In the genomic region with DNA sequence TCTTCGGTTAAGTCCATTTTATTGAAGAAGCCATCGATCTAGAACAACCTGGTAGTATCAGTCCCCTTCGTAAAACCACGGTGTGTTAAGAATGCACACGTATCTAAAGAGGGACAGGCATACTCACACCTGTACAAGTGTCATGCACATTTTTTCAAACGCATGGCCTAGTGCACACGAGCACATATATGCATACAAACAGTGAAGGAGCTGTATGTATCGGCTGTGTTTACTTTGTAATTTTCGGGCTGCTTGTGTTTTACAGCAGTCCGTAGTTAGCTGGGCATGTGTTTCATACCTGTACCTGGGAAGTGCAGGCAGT, we compare ENCODE assay signal across 8 mouse cellular contexts. TPM values are rescaled to one million over a fixed set of nuclear protein-coding genes. Genes with fewer than 3 reads are reported as not detected.
DNase-seq lines count a peak whose midpoint lies in the region; ATAC-seq and TF ChIP-seq lines count a peak whose summit lies in the region.

No protein-coding gene starts in this region.

- WGBS in heart, embryonic 11.5 days (ENCODE audit: insufficient replicate concordance) = 29% methylated on average over 10 of the region's 10 CpGs
- 24% methylated on average over 10 of the region's 10 CpGs for WGBS in heart, postnatal 0 days

- H3K9me3 ChIP-seq in heart, embryonic 11.5 days (replicated peaks; ENCODE audit: control insufficient read depth, low read length) = no peaks in the 10 kb centered on the region
- no peaks in the 10 kb centered on the region for H3K9me3 ChIP-seq in ES-Bruce4 (replicated peaks; ENCODE audit: control insufficient read depth, insufficient read depth, low read length, poor library complexity, severe bottlenecking)
- H3K9me3 ChIP-seq in heart, postnatal 0 days (replicated peaks; ENCODE audit: control insufficient read depth, low read length) = no peaks in the 10 kb centered on the region

- peak overlapping the region; percentile 78 for H3K27ac ChIP-seq in heart, embryonic 11.5 days (ENCODE audit: low read depth, low read length)
- peak overlapping the region; percentile 70 for H3K27ac ChIP-seq in ES-Bruce4 (ENCODE audit: insufficient read depth, low read length)
- H3K27ac ChIP-seq in heart, postnatal 0 days (ENCODE audit: low read depth) = peak overlapping the region; percentile 81

- no peak for TF ChIP-seq POLR2A in ES-Bruce4 (IDR thresholded peaks at IDR 0.05; ENCODE audit: insufficient read depth, low read length)

- H3K4me3 ChIP-seq in heart, embryonic 11.5 days (ENCODE audit: low read depth, low read length) = peak overlapping the region; percentile 48
- H3K4me3 ChIP-seq in ES-Bruce4 (ENCODE audit: low read depth, low read length) = peak overlapping the region; percentile 38
- peak overlapping the region; percentile 37 for H3K4me3 ChIP-seq in heart, postnatal 0 days (ENCODE audit: low read depth, low read length)

- TF ChIP-seq CTCF in ES-Bruce4 (IDR thresholded peaks at IDR 0.05; ENCODE audit: low read depth, low read length) = no peak
- TF ChIP-seq CTCF in heart, postnatal 0 days (IDR thresholded peaks at IDR 0.05; ENCODE audit: low read depth) = no peak

- 0 out of 2 replicates have a peak, but pooled peaks have one; percentile 18 for ATAC-seq in heart, embryonic 11.5 days (replicated peaks; ENCODE audit: insufficient number of reproducible peaks, low FRiP score, low TSS enrichment)
- ATAC-seq in heart, postnatal 0 days (ENCODE audit: insufficient read depth, low read depth) = no peak
- ATAC-seq in megakaryocyte-erythroid progenitor cell, adult 5-6 weeks (replicated peaks; ENCODE audit: low FRiP score, low TSS enrichment, poor library complexity, severe bottlenecking) = peak; percentile 27; the same call in 1 of the 2 replicates

- H3K4me1 ChIP-seq in heart, embryonic 11.5 days (ENCODE audit: control insufficient read depth, insufficient read depth, low read length) = peaks cover 11% of the 10 kb centered on the region
- no peaks in the 10 kb centered on the region for H3K4me1 ChIP-seq in ES-Bruce4 (ENCODE audit: control insufficient read depth, insufficient read depth, low read length)
- H3K4me1 ChIP-seq in heart, postnatal 0 days (ENCODE audit: control insufficient read depth, insufficient read depth) = peaks cover 5% of the 10 kb centered on the region

- peak overlapping the region; percentile 81 for H3K4me2 ChIP-seq in heart, embryonic 11.5 days
- peak overlapping the region; percentile 51 for H3K4me2 ChIP-seq in heart, postnatal 0 days (ENCODE audit: low read depth, low read length)

- no peak for DNase-seq in heart, postnatal 14 days
- no peak for DNase-seq in heart, postnatal 0 days (ENCODE audit: low spot score)
- DNase-seq in cerebellum, adult 9-11 months = no peak
- DNase-seq in left cerebral cortex, adult 8-10 months (ENCODE audit: low spot score in 2 of 2) = no peak
- DNase-seq in spleen, postnatal 14 days (ENCODE audit: low spot score in 2 of 2) = no peak

- peaks cover 4% of the 10 kb centered on the region; the same call in 1 of the 2 replicates for H3K36me3 ChIP-seq in heart, embryonic 11.5 days (ENCODE audit: control insufficient read depth, insufficient read depth, low read length)
- peaks cover 6% of the 10 kb centered on the region; the same call in 1 of the 2 replicates for H3K36me3 ChIP-seq in ES-Bruce4 (ENCODE audit: control insufficient read depth, insufficient read depth, low read length, poor library complexity, severe bottlenecking)
- H3K36me3 ChIP-seq in heart, postnatal 0 days (replicated peaks; ENCODE audit: control insufficient read depth, insufficient read depth, low read length) = peaks cover 12% of the 10 kb centered on the region

- no peak for TF ChIP-seq EP300 in ES-Bruce4 (IDR thresholded peaks at IDR 0.05; ENCODE audit: insufficient read depth, low read depth, low read length)
- no peak for TF ChIP-seq EP300 in heart, postnatal 0 days (IDR thresholded peaks at IDR 0.05; ENCODE audit: low read depth)

- H3K9ac ChIP-seq in heart, embryonic 11.5 days (ENCODE audit: low read depth, low read length) = peak overlapping the region; percentile 79
- H3K9ac ChIP-seq in ES-Bruce4 (ENCODE audit: low read depth, poor library complexity, severe bottlenecking) = peak overlapping the region; percentile 32
- H3K9ac ChIP-seq in heart, postnatal 0 days (replicated peaks; ENCODE audit: low read depth, low read length) = peak overlapping the region; percentile 41; the same call in 1 of the 2 replicates

- intact Hi-C loops in heart, postnatal 14 days (cut with DNase I) = no loop called here

- no peaks in the 10 kb centered on the region for H3K27me3 ChIP-seq in heart, embryonic 11.5 days (ENCODE audit: control insufficient read depth, insufficient read depth, low read length)
- no peaks in the 10 kb centered on the region for H3K27me3 ChIP-seq in ES-Bruce4 (ENCODE audit: control insufficient read depth, insufficient read depth, low read length, poor library complexity, severe bottlenecking)
- no peaks in the 10 kb centered on the region for H3K27me3 ChIP-seq in heart, postnatal 0 days (ENCODE audit: control insufficient read depth, insufficient read depth, low read length)

RNA-seq across cellular contexts. Expression of a gene that starts 25.5 kb away (rescaled TPM):
- polyA plus RNA-seq in heart, embryonic 11.5 days (2014; fragmentation: Nextera tagmentation; extraction: Ambion mirVana) = 37.2 and 40.1 TPM in 2 replicates
- total RNA-seq in heart, postnatal 14 days (2021) = 10 to 100 TPM; 21.4 to 25.3 TPM
- 91.8 and 103 TPM in 2 replicates for polyA plus RNA-seq in ES-Bruce4 (2011; ENCODE audit: insufficient read depth, insufficient read length, low read depth, missing spikeins)
- 21.8 and 31.7 TPM in 2 replicates for total RNA-seq in heart, postnatal 0 days (2014; rRNA removed; ENCODE audit: low replicate concordance)
- polyA plus RNA-seq in heart, postnatal 0 days (2015; fragmentation: Nextera tagmentation; extraction: Ambion mirVana) = 17.1 and 17.8 TPM in 2 replicates
- 70.9 and 89.0 TPM in 2 replicates for total RNA-seq in megakaryocyte-erythroid progenitor cell, adult 5-6 weeks (2014; fragmentation: Nextera tagmentation)
- total RNA-seq in megakaryocyte-erythroid progenitor cell, adult 5-6 weeks (2017) = 87.0 and 91.8 TPM in 2 replicates
- 10 to 100 TPM; 25.6 to 27.1 (median 26.0) TPM for total RNA-seq in left cerebral cortex, adult 8-10 months (2022)

RNA-seq across cellular contexts. Expression of a gene that starts 33.0 kb away (rescaled TPM):
- polyA plus RNA-seq in heart, embryonic 11.5 days (2014; fragmentation: Nextera tagmentation; extraction: Ambion mirVana) = 99.5 and 116 TPM in 2 replicates
- total RNA-seq in heart, postnatal 14 days (2021) = 10 to 100 TPM; 39.6 to 41.3 TPM
- 75.4 and 76.8 TPM in 2 replicates for polyA plus RNA-seq in ES-Bruce4 (2011; ENCODE audit: insufficient read depth, insufficient read length, low read depth, missing spikeins)
- total RNA-seq in heart, postnatal 0 days (2014; rRNA removed; ENCODE audit: low replicate concordance) = 13.0 and 19.6 TPM in 2 replicates
- 37.1 and 40.8 TPM in 2 replicates for polyA plus RNA-seq in heart, postnatal 0 days (2015; fragmentation: Nextera tagmentation; extraction: Ambion mirVana)
- total RNA-seq in megakaryocyte-erythroid progenitor cell, adult 5-6 weeks (2014; fragmentation: Nextera tagmentation) = 57.9 and 68.7 TPM in 2 replicates
- 23.5 and 40.9 TPM in 2 replicates for total RNA-seq in megakaryocyte-erythroid progenitor cell, adult 5-6 weeks (2017)
- 10 to 100 TPM; 37.6 to 44.5 (median 44.0) TPM for total RNA-seq in left cerebral cortex, adult 8-10 months (2022)
